Mouse (Mus musculus): ENCODE measurements around the gene Pdcd2.

Pdcd2 gene

GRCm38 (mm10) chr17:15498753-15499113 is 28.4 kb downstream of the Pdcd2 start:
- DNase-seq (ENCODE audit: low spot score) = no peak

GRCm38 (mm10) chr17:15497882-15498752 is 29.0 kb downstream of the Pdcd2 start:
- peak; percentile 91 for DNase-seq (ENCODE audit: low spot score)

- DNase-seq (ENCODE audit: low spot score) = no peak
Measured at GRCm38 (mm10) chr17:15490542-15490941, 36.6 kb downstream of the Pdcd2 start.

- no peak for DNase-seq (ENCODE audit: low spot score)
Measured at GRCm38 (mm10) chr17:15472671-15473070, 54.4 kb downstream of the Pdcd2 start.
